Mouse (Mus musculus): ENCODE results near the gene Vrk1. TPM values are rescaled to one million over a fixed set of nuclear protein-coding genes. Genes with fewer than 3 reads are reported as not detected.

Vrk1 gene
- total and polyA plus RNA-seq, 3 experiments: 87.0 to 144 (median 101) TPM

DNA sequence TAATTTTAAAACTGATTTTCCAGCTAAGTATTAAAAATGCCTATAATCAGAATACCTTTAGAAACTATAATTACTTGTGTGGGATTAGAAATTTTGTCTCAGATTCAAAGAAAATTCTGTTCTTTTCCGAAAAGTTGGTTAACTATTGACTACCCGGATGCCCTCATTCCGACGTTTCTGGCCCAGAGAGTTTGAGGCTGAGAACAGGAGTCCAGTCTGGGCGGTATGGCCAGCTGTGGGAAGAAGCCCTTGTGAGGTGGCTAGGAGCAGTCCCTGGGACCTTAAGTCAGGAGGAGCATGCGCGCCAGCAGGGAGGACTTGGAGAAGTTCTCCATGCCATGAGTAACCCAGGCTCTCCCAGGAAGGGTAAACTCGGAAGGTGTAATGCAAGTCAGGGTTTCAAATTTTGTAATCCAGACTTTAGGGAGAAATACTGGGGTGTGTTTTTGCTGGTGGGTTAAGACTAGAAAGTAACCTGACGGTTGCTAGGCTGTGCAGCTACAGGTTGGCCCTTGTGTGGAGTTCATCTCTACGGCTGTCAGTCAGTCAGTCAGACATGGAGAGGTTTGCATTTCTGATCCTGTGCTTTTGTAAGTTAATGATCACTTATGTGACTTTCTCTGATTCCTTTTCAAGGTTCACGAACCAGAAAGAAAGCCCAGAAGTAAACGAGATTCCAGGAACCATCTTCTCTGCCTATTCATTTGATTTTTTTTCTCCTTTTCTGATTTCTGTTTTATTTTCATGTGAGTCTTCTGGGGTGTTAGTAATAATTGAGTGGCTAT, 64.5 kb downstream of the Vrk1 start:
- TF ChIP-seq POLR2A (IDR thresholded peaks at IDR 0.05; ENCODE audit: control insufficient read depth in 1 of 2, insufficient read depth in 1 of 2, low read depth in 1 of 2, low read length in 2 of 2, poor library complexity in 1 of 2) (no peak), ETS1 (IDR thresholded peaks at IDR 0.05; ENCODE audit: low read depth, low read length) (no peak), SIN3A (IDR thresholded peaks at IDR 0.05; ENCODE audit: low read length) (no peak), GATA1 (IDR thresholded peaks at IDR 0.05; ENCODE audit: low read depth, low read length) (no peak), TCF12 (IDR thresholded peaks at IDR 0.05; ENCODE audit: low read depth, low read length) (no peak), BHLHE40 (IDR thresholded peaks at IDR 0.05; ENCODE audit: borderline replicate concordance, low read depth, low read length) (no peak), CHD2 (IDR thresholded peaks at IDR 0.05; ENCODE audit: low read length) (no peak), MAX (IDR thresholded peaks at IDR 0.05; ENCODE audit: low read length) (no peak), TAL1 (IDR thresholded peaks at IDR 0.05; ENCODE audit: low read length) (no peak), GABPA (IDR thresholded peaks at IDR 0.05; ENCODE audit: low read depth, low read length) (no peak), MAZ (IDR thresholded peaks at IDR 0.05; ENCODE audit: low read depth, low read length) (no peak), MAFK (IDR thresholded peaks at IDR 0.05; ENCODE audit: borderline replicate concordance, low read depth, low read length) (no peak), ZC3H11A (IDR thresholded peaks at IDR 0.05; ENCODE audit: low read depth, low read length) (no peak), E2F4 (IDR thresholded peaks at IDR 0.05; ENCODE audit: borderline replicate concordance, low read depth, low read length) (no peak), ZKSCAN1 (IDR thresholded peaks at IDR 0.05; ENCODE audit: low read depth, low read length) (no peak), CTCF (IDR thresholded peaks at IDR 0.05 in 2 of 3, conservative IDR thresholded peaks at IDR 0.05 in 1 of 3; ENCODE audit: control insufficient read depth in 1 of 3, insufficient read depth in 1 of 3, low read depth in 2 of 3, low read length in 3 of 3, poor library complexity in 1 of 3, severe bottlenecking in 1 of 3) (no peak)
- H3K9ac ChIP-seq (ENCODE audit: control insufficient read depth, low read depth, low read length, poor library complexity, severe bottlenecking): no peak overlapping the region
- DNase-seq (ENCODE audit: low read depth, low spot score): no peak
- H3K27ac ChIP-seq (ENCODE audit: control insufficient read depth, low read depth, low read length): no peak overlapping the region
- no peak overlapping the region for H3K4me3 ChIP-seq (ENCODE audit: control insufficient read depth in 1 of 2, insufficient read depth in 1 of 2, low read depth in 2 of 2, low read length in 2 of 2)
- H3K4me1 ChIP-seq (ENCODE audit: control insufficient read depth in 1 of 2, insufficient read depth in 2 of 2, low read length in 2 of 2): no peaks in the 10 kb centered on the region
- H3K36me3 ChIP-seq (ENCODE audit: control insufficient read depth in 1 of 2, insufficient read depth in 2 of 2, low read length in 2 of 2): peaks cover 0 to 3% of the 10 kb centered on the region in 2 experiments; a peak in 2 of 4 replicates
- H3K79me2 ChIP-seq (ENCODE audit: control insufficient read depth, insufficient read depth, low read length, poor library complexity): no peaks in the 10 kb centered on the region
- H3K9me3 ChIP-seq (replicated peaks; ENCODE audit: insufficient read depth, low read length): no peaks in the 10 kb centered on the region
- no peaks in the 10 kb centered on the region for H3K27me3 ChIP-seq (ENCODE audit: control insufficient read depth in 1 of 2, insufficient read depth in 2 of 2, low read length in 2 of 2)

DNA sequence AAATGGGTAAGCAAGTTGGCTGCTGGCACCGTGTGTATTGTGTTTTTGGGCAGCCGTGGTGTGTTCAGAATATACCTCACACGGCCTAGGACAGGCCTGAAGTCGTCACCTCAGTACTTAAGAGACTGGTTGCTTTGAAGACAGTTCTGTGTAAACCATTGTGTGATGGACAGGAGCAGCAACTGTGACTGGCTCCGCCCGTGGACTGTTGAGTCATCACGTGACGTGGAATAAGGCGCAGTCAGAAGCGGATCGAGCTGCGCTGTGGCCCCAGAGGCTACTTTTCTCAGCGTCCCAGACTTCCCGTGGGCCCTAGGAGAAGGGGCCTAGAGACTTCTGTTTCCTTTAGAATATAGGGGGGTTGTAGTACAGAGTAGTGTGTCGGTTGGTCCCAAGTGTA, 66.1 kb downstream of the Vrk1 start:
- H3K4me3 ChIP-seq (ENCODE audit: control insufficient read depth in 1 of 2, insufficient read depth in 1 of 2, low read depth in 2 of 2, low read length in 2 of 2): no peak overlapping the region
- no peak overlapping the region for H3K27ac ChIP-seq (ENCODE audit: control insufficient read depth, low read depth, low read length)
- TF ChIP-seq MYC (IDR thresholded peaks at IDR 0.05; ENCODE audit: low read depth, low read length) (no peak), HCFC1 (IDR thresholded peaks at IDR 0.05; ENCODE audit: low read depth, low read length) (no peak)
- H3K9me3 ChIP-seq (replicated peaks; ENCODE audit: insufficient read depth, low read length): no peaks in the 10 kb centered on the region
- H3K4me1 ChIP-seq (ENCODE audit: control insufficient read depth in 1 of 2, insufficient read depth in 2 of 2, low read length in 2 of 2): no peaks in the 10 kb centered on the region
- H3K27me3 ChIP-seq (ENCODE audit: control insufficient read depth in 1 of 2, insufficient read depth in 2 of 2, low read length in 2 of 2): no peaks in the 10 kb centered on the region
- DNase-seq (ENCODE audit: low read depth, low spot score): no peak
- peaks cover 0 to 1% of the 10 kb centered on the region in 2 experiments; a peak in 2 of 4 replicates for H3K36me3 ChIP-seq (ENCODE audit: control insufficient read depth in 1 of 2, insufficient read depth in 2 of 2, low read length in 2 of 2)
- H3K79me2 ChIP-seq (ENCODE audit: control insufficient read depth, insufficient read depth, low read length, poor library complexity): no peaks in the 10 kb centered on the region
- no peak overlapping the region for H3K9ac ChIP-seq (ENCODE audit: control insufficient read depth, low read depth, low read length, poor library complexity, severe bottlenecking)
